Mouse (Mus musculus): ENCODE results near the gene Olfr316.

GRCm38 (mm10) chr11:58787651-58788050, 35.1 kb downstream of the Olfr316 start:
- TF ChIP-seq CTCF (IDR thresholded peaks at IDR 0.05; ENCODE audit: control insufficient read depth, insufficient read depth, insufficient read length) (no peak), USF1 (IDR thresholded peaks at IDR 0.05; ENCODE audit: low read depth) (no peak), MYOG (IDR thresholded peaks at IDR 0.05; ENCODE audit: control insufficient read depth, extremely low read depth, insufficient read length) (no peak), CEBPB (IDR thresholded peaks at IDR 0.05; ENCODE audit: low read depth) (no peak), MYOD1 (IDR thresholded peaks at IDR 0.05; ENCODE audit: control insufficient read depth, insufficient read length, low read depth) (no peak)
